Mouse (Mus musculus) myocyte (in vitro differentiated cells): ENCODE data around the gene Srp72.

ENCODE experiments used
- MAX ChIP-seq: IDR thresholded peaks from one replicate; pipeline ENCODE4 v1.6.1; 2011; ENCODE audit warnings: low read depth, mild to moderate bottlenecking, control low read depth
- POLR2A ChIP-seq: IDR thresholded peaks from one replicate; pipeline ENCODE4 v1.6.1; 2011; ENCODE audit warnings: low read depth, mild to moderate bottlenecking, control low read depth, moderate library complexity; ENCODE audit not compliant: insufficient read length
- USF1 ChIP-seq: IDR thresholded peaks from one replicate; pipeline ENCODE4 v1.6.1; 2011; ENCODE audit warnings: low read depth, mild to moderate bottlenecking, control low read depth, moderate library complexity

DNA sequence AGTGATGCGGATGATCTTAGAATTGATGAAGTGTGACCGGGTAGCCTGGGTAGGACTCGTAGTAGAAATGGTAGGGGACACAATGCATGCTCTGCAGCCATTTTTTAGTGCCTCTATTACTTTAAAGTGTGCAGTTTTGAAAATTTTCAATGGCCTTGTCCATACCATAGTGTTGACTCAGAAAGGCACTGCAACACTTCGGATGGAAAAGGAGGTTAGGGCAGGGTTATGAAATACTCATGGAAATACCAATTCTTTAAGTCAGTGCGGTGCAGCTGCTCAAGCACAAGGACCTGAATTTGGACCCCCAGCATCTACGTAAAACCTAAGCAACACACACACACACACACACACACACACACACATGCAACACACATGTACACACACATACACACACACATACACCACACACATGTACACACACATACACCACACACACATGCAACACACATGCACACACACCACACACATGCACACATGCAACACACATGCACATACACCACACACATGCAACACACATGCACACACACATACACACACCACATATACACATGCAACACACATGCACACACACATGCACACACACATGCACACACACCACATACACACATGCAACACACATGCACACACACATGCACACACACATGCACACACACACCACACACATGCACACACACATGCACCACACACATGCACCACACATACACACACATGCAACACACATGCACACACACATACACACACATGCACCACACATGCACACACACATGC, 29.8 kb downstream of the Srp72 start, which contains the start of gene Arl9:
- TF ChIP-seq MAX (no peak), POLR2A (no peak), USF1 (no peak)
